Mouse (Mus musculus) ZHBTc4 (cell line): Measurements from ENCODE around the gene Nmnat2.

ENCODE experiments used
- DNase-seq: peaks from one replicate; pipeline ENCODE4 v3.0.0-alpha.2; 2011; ENCODE audit warnings: low read depth, low spot score

Nmnat2 gene

GRCm38 (mm10) chr1:152954821-152955523, at the start of gene Nmnat2:
TSS of gene Nmnat2 (plus strand) at chr1:152954993.
- DNase-seq, result peak; percentile 58

- DNase-seq, result no peak
Measured at GRCm38 (mm10) chr1:152913483-152914460, 41.0 kb upstream of the Nmnat2 start.

- DNase-seq, result peak; percentile 92
Measured at GRCm38 (mm10) chr1:152915766-152916165, 39.0 kb upstream of the Nmnat2 start.

GRCm38 (mm10) chr1:152916936-152917335, 37.9 kb upstream of the Nmnat2 start:
- DNase-seq, result peak; percentile 84

GRCm38 (mm10) chr1:152917626-152918025, 37.2 kb upstream of the Nmnat2 start:
- DNase-seq, result peak; percentile 63

- no peak for DNase-seq
Measured at GRCm38 (mm10) chr1:152921786-152922185, 33.0 kb upstream of the Nmnat2 start.

- peak; percentile 61 for DNase-seq
Measured at GRCm38 (mm10) chr1:152933962-152934361, 20.8 kb upstream of the Nmnat2 start.

GRCm38 (mm10) chr1:152935476-152935875, 19.3 kb upstream of the Nmnat2 start:
- DNase-seq, result no peak

GRCm38 (mm10) chr1:152936365-152936764, 18.4 kb upstream of the Nmnat2 start:
- DNase-seq, result no peak

GRCm38 (mm10) chr1:152942977-152943376, 11.8 kb upstream of the Nmnat2 start:
- peak; percentile 86 for DNase-seq

GRCm38 (mm10) chr1:152954167-152954566, 626 bp upstream of the Nmnat2 start:
- no peak for DNase-seq

- peak; percentile 33 for DNase-seq
Measured at GRCm38 (mm10) chr1:152955564-152956211, 895 bp downstream of the Nmnat2 start.

- DNase-seq, result peak; percentile 70
Measured at GRCm38 (mm10) chr1:152956221-152956620, 1.4 kb downstream of the Nmnat2 start.

GRCm38 (mm10) chr1:152964344-152964743, 9.6 kb downstream of the Nmnat2 start:
- DNase-seq, result no peak

- DNase-seq, result no peak
Measured at GRCm38 (mm10) chr1:152966222-152966621, 11.4 kb downstream of the Nmnat2 start.

GRCm38 (mm10) chr1:152966686-152967085, 11.9 kb downstream of the Nmnat2 start:
- DNase-seq, result no peak

- DNase-seq, result no peak
Measured at GRCm38 (mm10) chr1:152969081-152969480, 14.3 kb downstream of the Nmnat2 start.

- DNase-seq, result no peak
Measured at GRCm38 (mm10) chr1:152972957-152973356, 18.2 kb downstream of the Nmnat2 start.

- DNase-seq, result no peak
Measured at GRCm38 (mm10) chr1:152973421-152973820, 18.6 kb downstream of the Nmnat2 start.

GRCm38 (mm10) chr1:152973861-152974260, 19.1 kb downstream of the Nmnat2 start:
- DNase-seq, result no peak

GRCm38 (mm10) chr1:152975144-152975543, 20.4 kb downstream of the Nmnat2 start:
- no peak for DNase-seq

- DNase-seq, result no peak
Measured at GRCm38 (mm10) chr1:152978700-152979099, 23.9 kb downstream of the Nmnat2 start.
